Mouse (Mus musculus) adrenal gland (tissue): ENCODE results near the gene Mdm2.

Source experiments
- intact Hi-C: fragments of 180-260 bp; cut with DNase I; formaldehyde crosslinking; loops from one replicate; pipeline ENCODE4 v1.15.1; 2025

Gene Mdm2

GRCm38 (mm10) chr10:117658522-117659429, 51.8 kb downstream of the Mdm2 start:
- intact Hi-C loops: no loop called here

GRCm38 (mm10) chr10:117657659-117658306, 52.8 kb downstream of the Mdm2 start:
- intact Hi-C loops: no loop called here

- intact Hi-C loops: no loop called here
Measured at GRCm38 (mm10) chr10:117656985-117657658, 53.4 kb downstream of the Mdm2 start.

- intact Hi-C loops: no loop called here
Measured at GRCm38 (mm10) chr10:117656662-117656962, 53.9 kb downstream of the Mdm2 start.

- intact Hi-C loops: no loop called here
Measured at GRCm38 (mm10) chr10:117655908-117656661, 54.5 kb downstream of the Mdm2 start.

- intact Hi-C loops: no loop called here
Measured at GRCm38 (mm10) chr10:117655460-117655859, 55.1 kb downstream of the Mdm2 start.

- intact Hi-C loops: no loop called here
Measured at GRCm38 (mm10) chr10:117654576-117655123, 55.9 kb downstream of the Mdm2 start.

GRCm38 (mm10) chr10:117653779-117654173, 56.8 kb downstream of the Mdm2 start:
- intact Hi-C loops: no loop called here

- intact Hi-C loops: no loop called here
Measured at GRCm38 (mm10) chr10:117652930-117653778, 57.4 kb downstream of the Mdm2 start.

- intact Hi-C loops: no loop called here
Measured at GRCm38 (mm10) chr10:117652378-117652774, 58.2 kb downstream of the Mdm2 start.

- intact Hi-C loops: no loop called here
Measured at GRCm38 (mm10) chr10:117651587-117652377, 58.8 kb downstream of the Mdm2 start.

- intact Hi-C loops: no loop called here
Measured at GRCm38 (mm10) chr10:117650725-117651124, 59.8 kb downstream of the Mdm2 start.

GRCm38 (mm10) chr10:117650042-117650655, 60.4 kb downstream of the Mdm2 start:
- intact Hi-C loops: no loop called here

- intact Hi-C loops: no loop called here
Measured at GRCm38 (mm10) chr10:117649292-117650041, 61.1 kb downstream of the Mdm2 start.

- intact Hi-C loops: no loop called here
Measured at GRCm38 (mm10) chr10:117648643-117649042, 61.9 kb downstream of the Mdm2 start.

GRCm38 (mm10) chr10:117647964-117648472, 62.5 kb downstream of the Mdm2 start:
- intact Hi-C loops: no loop called here

- intact Hi-C loops: no loop called here
Measured at GRCm38 (mm10) chr10:117647158-117647505, 63.4 kb downstream of the Mdm2 start.
